In genomic region chr15:3433281-3433680, GRCm38 (mm10) we compare ENCODE assay signal across 9 mouse cellular contexts.
DNase-seq lines count a peak whose midpoint lies in the region; ATAC-seq lines count a peak whose summit lies in the region.
"Had no signal": no experiment of that assay in that cellular context is flagged by ENCODE, and none has a peak within 500 bp of the region (broad histone marks: within the 10 kb centered on the region; RNA-seq: fewer than 3 reads in every experiment).

No protein-coding gene starts in this region.

- ATAC-seq in granulocyte monocyte progenitor cell, adult 5-6 weeks (replicated peaks; ENCODE audit: poor library complexity, severe bottlenecking) = no peak; the same call in 1 of the 2 replicates

- peak; percentile 36 for DNase-seq in gastrocnemius, postnatal 14 days
- DNase-seq in gastrocnemius, adult 8-10 months (ENCODE audit: low spot score in 2 of 2) = no peak
- peak; percentile 87 to 89 for DNase-seq in heart, postnatal 10 days
- DNase-seq in kidney, postnatal 36 days = peak; percentile 54 to 62
- DNase-seq in retina, postnatal 1 day = peak; percentile 49
- no peak for DNase-seq in thymus, postnatal 10 days (ENCODE audit: low spot score in 2 of 2)
- no peak for DNase-seq in Muller cell, postnatal 12 days (ENCODE audit: inconsistent ontology term)
- DNase-seq: liver, embryonic 13.5 days had no signal

- intact Hi-C loops in gastrocnemius, postnatal 14 days (cut with DNase I; ENCODE audit: low total_unique reads) = no loop called here
- intact Hi-C loops in heart, postnatal 10 days (cut with DNase I) = loop anchor here (10.0 kb wide), 1 partner anchor 472 kb away; no protein-coding TSS in a partner anchor

Comparison
In these comparisons a context has a peak if more than half of its experiments do, and no peak if none do; other contexts are left out.
1. DNase-seq: peak in gastrocnemius, postnatal 14 days (single experiment), heart, postnatal 10 days (2 of 2), kidney, postnatal 36 days (2 of 2) and retina, postnatal 1 day (single experiment); none in gastrocnemius, adult 8-10 months (0 of 2), thymus, postnatal 10 days (0 of 2) and Muller cell, postnatal 12 days (single experiment).